In genomic region chr13:67525753-67526410, GRCm38 (mm10) we compare ENCODE assay signal across 8 mouse cellular contexts. TPM values are rescaled to one million over a fixed set of nuclear protein-coding genes. Genes with fewer than 3 reads are reported as not detected.
DNase-seq lines count a peak whose midpoint lies in the region; ATAC-seq lines count a peak whose summit lies in the region.

TSS of gene Gm26965 (minus strand) at chr13:67526151.
TSS of gene Zfp87 (minus strand) at chr13:67526177.

- peaks cover under 1% of the 10 kb centered on the region; the same call in 1 of the 2 replicates for H3K36me3 ChIP-seq in hindbrain, embryonic 16.5 days (ENCODE audit: control insufficient read depth, insufficient read depth, low read length)
- peaks cover 15% of the 10 kb centered on the region for H3K36me3 ChIP-seq in macrophage (ENCODE audit: inconsistent target)

- peak within 1 kb of the TSS; percentile 83 for H3K9ac ChIP-seq in hindbrain, embryonic 16.5 days (ENCODE audit: low read depth, low read length)

- H3K79me2 ChIP-seq in macrophage (ENCODE audit: inconsistent target) = peaks cover 51% of the 10 kb centered on the region

- DNase-seq in WW6 (ENCODE audit: low read depth, low spot score) = peak; percentile 89
- peak; percentile 68 to 87 for DNase-seq in cerebellum, postnatal 4 days (ENCODE audit: low spot score in 2 of 2)
- peak; percentile 94 for DNase-seq in gastrocnemius, adult 18-20 months (ENCODE audit: low spot score)
- peak; percentile 94 to 95 for DNase-seq in left cerebral cortex, adult 18-20 months (ENCODE audit: low spot score in 2 of 2)
- peak; percentile 96 for DNase-seq in right cerebral cortex, adult 18-20 months
- peak; percentile 52 for DNase-seq in urinary bladder, postnatal 10 days (ENCODE audit: low spot score)

- peak within 1 kb of the TSS; percentile 80 for H3K27ac ChIP-seq in hindbrain, embryonic 16.5 days (ENCODE audit: low read depth, low read length)
- peak within 1 kb of the TSS; percentile 52 for H3K27ac ChIP-seq in macrophage

- H3K9me3 ChIP-seq in hindbrain, embryonic 16.5 days (ENCODE audit: control insufficient read depth, low read length) = no peaks in the 10 kb centered on the region

- peak; percentile 99 for ATAC-seq in hindbrain, embryonic 16.5 days

- H3K4me1 ChIP-seq in hindbrain, embryonic 16.5 days (ENCODE audit: control insufficient read depth, insufficient read depth, low read depth, low read length) = peaks cover 16% of the 10 kb centered on the region

- H3K4me3 ChIP-seq in hindbrain, embryonic 16.5 days (ENCODE audit: low read length) = peak within 1 kb of the TSS; percentile 86
- H3K4me3 ChIP-seq in macrophage (ENCODE audit: inconsistent target) = peak within 1 kb of the TSS; percentile 79

- peak within 1 kb of the TSS; percentile 85 for H3K4me2 ChIP-seq in hindbrain, embryonic 16.5 days (ENCODE audit: low read length)

- H3K27me3 ChIP-seq in hindbrain, embryonic 16.5 days (replicated peaks; ENCODE audit: control insufficient read depth, insufficient read depth, low read length) = no peaks in the 10 kb centered on the region

- WGBS in hindbrain, embryonic 16.5 days = under 1% methylated on average over 27 of the region's 27 CpGs
- under 1% methylated on average over 27 of the region's 27 CpGs for WGBS in macrophage (ENCODE audit: missing documents)

RNA-seq across cellular contexts. Expression of gene Gm26965, which starts in this region (rescaled TPM):
- not detected for total RNA-seq in gastrocnemius, adult 18-20 months (2021)
- 0.16 TPM in 1 of 2 replicates, not detected in the other for polyA plus RNA-seq in hindbrain, embryonic 16.5 days (2015; fragmentation: Nextera tagmentation; extraction: Ambion mirVana)
- total RNA-seq in left cerebral cortex, adult 18-20 months (2021) = 1 to 10 TPM in 1 of 2 experiments, not detected in 1; 1.6 TPM
- total RNA-seq in macrophage (2018; cell fraction: chromatin; rRNA removed) = 1 to 10 TPM in 3 of 26 experiments, under 1 TPM in 2, not detected in 21; 0.61 to 1.3 (median 1.0) TPM
- total RNA-seq in macrophage (2018; cell fraction: cytosol; rRNA removed) = under 1 TPM in 4 of 26 experiments, not detected in 22; 0.07 to 0.31 (median 0.15) TPM
- total RNA-seq in macrophage (2018; cell fraction: nucleus; rRNA removed) = under 1 TPM in 1 of 26 experiments, not detected in 25; 0.40 TPM
- polyA plus RNA-seq in macrophage (2018) = not detected in 3 replicates

RNA-seq across cellular contexts. Expression of gene Zfp87, which starts in this region (rescaled TPM):
- total RNA-seq in gastrocnemius, adult 18-20 months (2021) = 1 to 10 TPM; 3.0 to 3.8 TPM
- polyA plus RNA-seq in hindbrain, embryonic 16.5 days (2015; fragmentation: Nextera tagmentation; extraction: Ambion mirVana) = 32.6 and 37.6 TPM in 2 replicates
- total RNA-seq in left cerebral cortex, adult 18-20 months (2021) = 10 to 100 TPM; 21.3 to 21.4 TPM
- 10 to 100 TPM in 13 of 26 experiments, 1 to 10 TPM in 13; 1.7 to 24.0 (median 10.5) TPM for total RNA-seq in macrophage (2018; cell fraction: chromatin; rRNA removed)
- total RNA-seq in macrophage (2018; cell fraction: cytosol; rRNA removed) = 10 to 100 TPM in 20 of 26 experiments, 1 to 10 TPM in 6; 5.3 to 23.2 (median 13.6) TPM
- total RNA-seq in macrophage (2018; cell fraction: nucleus; rRNA removed) = 10 to 100 TPM in 13 of 26 experiments, 1 to 10 TPM in 13; 2.8 to 21.4 (median 10.3) TPM
- 19.6 to 25.6 TPM (median 21.4 TPM) in 3 replicates for polyA plus RNA-seq in macrophage (2018)

Comparison
In these comparisons a context has a peak if more than half of its experiments do, and no peak if none do; other contexts are left out.
1. Peak in every context shown above with its lines: DNase-seq, ATAC-seq, H3K4me3 ChIP-seq and H3K27ac ChIP-seq.
2. RNA of gene Zfp87 (total RNA-seq): 21.3 to 21.4 TPM in left cerebral cortex, adult 18-20 months; 3.0 to 3.8 TPM in gastrocnemius, adult 18-20 months; every median in the first group is over 4 times any median in the second.